Mouse (Mus musculus): ENCODE data around the gene E130114P18Rik.

E130114P18Rik gene

DNA sequence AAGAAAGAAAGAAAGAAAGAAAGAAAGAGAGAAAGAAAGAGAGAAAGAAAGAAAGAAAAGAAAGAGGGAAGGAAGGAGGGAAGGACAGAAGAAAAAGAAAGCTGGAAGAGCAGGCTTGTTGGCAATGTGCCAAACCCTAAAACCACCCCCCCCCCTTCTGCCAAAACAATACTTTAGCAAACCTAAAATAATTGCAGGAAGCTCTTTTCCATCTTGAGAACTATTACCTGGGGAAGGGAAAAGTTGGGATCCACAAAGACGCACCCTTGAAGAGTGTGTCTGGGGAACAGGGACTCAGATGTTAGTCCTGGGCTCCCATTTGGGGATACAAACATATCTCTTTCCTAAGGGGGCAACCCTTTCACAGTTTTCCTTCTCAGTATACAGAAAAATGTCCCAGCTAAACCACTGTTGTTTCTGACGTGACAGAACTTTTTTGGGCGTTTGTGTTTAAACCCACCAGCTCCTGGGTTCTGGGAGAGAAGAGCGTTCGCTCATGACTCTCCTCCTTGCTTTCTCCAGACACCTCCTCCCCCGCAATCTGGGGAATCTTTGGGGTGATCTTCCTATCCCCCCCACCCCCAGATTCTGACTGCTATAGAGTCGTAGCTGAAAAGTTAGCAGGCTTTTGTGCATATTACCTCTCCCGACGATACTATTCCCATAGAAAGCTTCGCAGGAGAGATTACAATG, 1.3 kb downstream of the E130114P18Rik start:
- DNase-seq (ENCODE audit: low spot score in 2 of 2) = no peak

DNA sequence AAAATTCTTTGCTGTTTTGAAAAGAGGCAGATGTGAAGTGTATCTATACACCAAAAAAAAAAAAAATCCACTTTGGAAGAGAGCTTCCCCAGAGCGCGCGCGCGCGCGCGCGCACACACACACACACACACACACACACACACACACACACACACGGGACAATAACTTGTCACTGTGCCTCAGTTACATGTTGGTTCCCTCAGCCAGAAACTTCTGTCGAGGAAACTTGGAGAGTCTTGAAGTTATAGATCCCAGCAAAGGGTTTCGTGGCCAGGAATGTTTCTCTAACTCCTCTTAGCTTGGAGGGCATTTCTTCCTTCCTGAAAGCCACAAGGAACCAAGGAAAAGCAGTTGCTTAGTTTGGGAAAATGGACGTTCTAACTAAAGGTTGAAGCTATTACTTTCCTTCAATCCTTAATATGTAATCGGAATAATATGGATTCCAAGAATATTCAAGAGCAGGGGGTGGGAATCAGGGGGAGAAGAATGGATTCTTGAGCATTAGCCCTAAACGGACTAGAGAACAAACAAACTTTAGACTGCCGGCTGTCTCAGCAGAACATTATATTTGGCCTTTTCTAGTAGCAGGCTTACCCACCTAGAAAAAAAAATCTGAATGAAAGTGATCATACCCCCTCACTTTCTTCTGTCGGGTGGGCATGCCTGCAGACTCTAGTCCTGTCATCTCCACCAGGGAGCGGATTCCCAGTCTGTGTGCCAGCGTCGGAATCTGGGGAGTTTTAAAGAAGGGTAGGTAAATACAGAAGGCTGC, 2.2 kb downstream of the E130114P18Rik start:
- no peak for DNase-seq (ENCODE audit: low spot score in 2 of 2)

DNA sequence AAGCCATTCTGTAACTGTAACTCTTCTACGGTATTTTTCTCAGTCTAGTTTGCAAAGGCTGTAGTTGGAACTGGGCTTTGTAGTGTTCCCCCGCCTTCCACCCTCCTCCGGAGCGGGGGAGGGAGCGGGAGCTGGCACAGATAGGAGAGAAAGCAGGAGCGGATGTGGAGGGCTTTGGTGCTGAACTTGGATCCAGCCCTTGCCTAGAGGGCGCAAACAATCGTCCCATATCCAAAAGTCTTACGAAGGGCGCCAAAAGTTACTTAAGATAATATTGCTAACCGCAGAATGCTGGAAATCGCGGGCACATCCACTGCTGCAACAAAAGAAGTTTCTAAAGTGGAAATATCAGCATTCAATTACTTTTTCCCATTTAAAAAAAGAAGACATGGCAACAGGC, 2.8 kb downstream of the E130114P18Rik start:
- DNase-seq (ENCODE audit: low spot score in 2 of 2) = peak; percentile 74 to 77

- DNase-seq (ENCODE audit: low spot score in 2 of 2) = peak in 1 of 2 experiments; percentile 38
Observed at GRCm38 (mm10) chr4:97774446-97774950, 3.4 kb downstream of the E130114P18Rik start.

- DNase-seq (ENCODE audit: low spot score in 2 of 2) = no peak
Observed at GRCm38 (mm10) chr4:97773791-97774190, 4.1 kb downstream of the E130114P18Rik start.

DNA sequence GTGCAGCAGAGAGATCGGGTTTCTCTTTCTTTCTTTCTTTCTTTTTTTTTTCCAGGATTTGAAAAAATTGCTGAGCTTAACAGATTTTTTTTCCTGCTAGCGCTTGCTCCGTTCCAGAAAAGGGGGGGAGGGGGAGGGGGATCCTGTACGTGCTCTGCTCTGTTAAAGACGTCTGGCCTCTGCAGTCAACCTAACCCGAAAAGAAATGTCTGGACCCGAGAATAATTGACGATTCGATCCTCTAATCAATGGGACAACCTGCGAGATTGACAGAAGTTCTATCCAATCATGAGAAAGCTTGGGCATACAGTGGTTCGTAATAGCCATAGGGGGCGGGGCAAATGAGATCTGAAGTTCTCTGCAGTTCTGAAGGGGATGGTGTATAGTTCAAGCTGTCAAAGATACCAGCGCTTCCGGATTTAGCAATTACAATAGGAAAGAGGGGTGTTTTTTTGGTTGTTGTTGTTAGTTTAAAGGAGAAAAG, 4.7 kb downstream of the E130114P18Rik start:
- peak; percentile 94 to 97 for DNase-seq (ENCODE audit: low spot score in 2 of 2)

GRCm38 (mm10) chr4:97772641-97773040, 5.2 kb downstream of the E130114P18Rik start, which contains the start of gene Nfia:
TSS of gene Nfia (plus strand) at chr4:97772734.
- no peak for DNase-seq (ENCODE audit: low spot score in 2 of 2)

DNA sequence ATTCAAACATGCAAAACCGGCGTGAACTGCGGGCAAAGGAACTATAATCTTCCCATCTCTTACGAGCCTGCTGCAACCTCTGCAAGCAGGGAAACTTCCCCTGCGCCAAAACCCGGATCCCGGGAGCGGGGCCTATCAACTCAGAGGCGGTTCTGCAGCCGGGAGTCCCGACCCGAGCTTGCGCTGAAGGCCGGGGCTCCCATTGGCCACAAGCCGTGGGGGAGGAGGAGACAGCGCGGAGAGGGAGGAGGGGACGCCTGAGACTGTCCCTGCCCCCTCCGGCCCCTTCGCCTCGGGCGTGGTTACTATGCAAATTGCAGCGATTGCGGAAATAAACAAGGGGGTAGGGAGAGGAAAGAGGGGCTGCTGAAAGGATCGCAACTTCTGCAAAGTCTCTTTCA, 5.8 kb downstream of the E130114P18Rik start:
- peak; percentile 97 for DNase-seq (ENCODE audit: low spot score in 2 of 2)

GRCm38 (mm10) chr4:97771426-97771825, 6.5 kb downstream of the E130114P18Rik start:
- DNase-seq (ENCODE audit: low spot score in 2 of 2) = no peak

DNA sequence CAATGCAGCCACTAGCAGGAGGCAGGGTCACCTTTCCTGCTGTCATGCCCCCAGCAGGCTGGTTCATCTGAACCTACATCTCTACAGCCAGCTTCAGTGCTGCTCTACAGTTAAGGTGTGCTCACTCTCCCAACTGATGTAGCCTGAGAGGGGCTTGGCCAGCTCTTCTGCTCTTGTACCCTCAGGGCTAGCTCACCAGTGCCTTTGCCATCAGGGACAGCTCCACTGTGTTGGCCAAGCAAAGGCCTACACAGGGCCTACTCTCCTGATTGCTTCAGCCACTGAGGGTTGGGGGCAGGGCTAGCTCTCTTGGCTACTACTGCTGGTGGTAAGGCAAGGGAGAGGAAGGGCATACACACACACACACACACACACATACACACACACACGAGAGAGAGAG, 8.0 kb downstream of the E130114P18Rik start:
- DNase-seq (ENCODE audit: low spot score in 2 of 2) = no peak

DNA sequence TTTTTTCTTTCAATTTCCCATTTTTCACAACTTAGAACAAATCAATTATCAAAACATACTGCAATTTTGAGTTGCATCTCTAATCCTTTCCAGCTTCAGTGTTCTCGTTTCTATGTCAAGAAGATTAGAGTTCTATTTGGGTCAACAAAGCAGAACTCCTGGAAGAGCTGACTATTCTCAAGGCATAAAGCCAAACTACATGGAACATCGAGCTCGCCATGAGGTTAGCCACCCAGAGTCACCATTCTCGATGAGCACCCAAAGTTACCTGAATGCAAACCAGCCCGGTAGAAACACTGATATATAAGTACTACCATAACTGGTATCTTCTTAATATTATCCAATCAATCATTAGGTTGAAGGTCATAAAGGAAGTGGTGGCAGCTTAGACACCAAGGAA, 10.4 kb downstream of the E130114P18Rik start:
- DNase-seq (ENCODE audit: low spot score in 2 of 2) = no peak

DNA sequence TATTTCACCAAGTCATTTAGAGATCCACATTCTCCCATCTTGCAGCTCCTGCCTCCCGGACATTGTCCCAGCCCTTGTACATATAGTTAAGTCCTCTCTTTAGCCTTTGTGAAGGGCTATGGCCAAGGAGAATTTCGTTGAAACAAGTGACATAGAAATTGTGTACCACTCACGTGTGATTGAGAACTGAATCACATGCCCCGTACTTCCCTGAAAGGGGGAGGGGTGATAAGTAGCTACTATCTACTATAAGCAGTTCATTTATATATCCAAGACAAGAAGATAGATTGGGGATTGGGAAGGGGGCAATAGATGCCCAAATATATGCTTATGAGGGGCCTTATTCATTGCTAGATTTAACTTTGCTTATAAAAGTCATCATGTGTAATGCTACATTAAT, 10.9 kb downstream of the E130114P18Rik start:
- DNase-seq (ENCODE audit: low spot score in 2 of 2) = no peak

DNA sequence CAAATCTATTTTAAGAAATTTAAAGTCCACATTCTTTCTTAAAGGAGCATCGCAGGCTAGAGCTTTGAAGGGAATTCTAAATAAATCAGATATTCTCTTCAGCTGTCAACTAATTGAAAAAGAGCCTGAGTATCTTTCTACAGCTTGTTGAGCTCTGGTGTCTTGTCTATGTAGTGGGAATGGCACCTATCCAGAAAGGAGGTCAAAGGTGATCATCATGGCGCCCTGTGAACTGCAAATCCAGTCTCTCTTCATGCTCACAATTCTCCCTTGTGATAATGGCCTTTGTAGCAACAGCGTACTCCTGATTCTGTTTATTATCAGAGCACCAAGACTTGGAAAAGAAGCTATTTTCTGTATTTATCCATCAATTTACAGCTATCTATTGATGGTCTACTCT, 11.8 kb downstream of the E130114P18Rik start:
- no peak for DNase-seq (ENCODE audit: low spot score in 2 of 2)

- no peak for DNase-seq (ENCODE audit: low spot score in 2 of 2)
Observed at GRCm38 (mm10) chr4:97765341-97766020, 12.4 kb downstream of the E130114P18Rik start.

DNA sequence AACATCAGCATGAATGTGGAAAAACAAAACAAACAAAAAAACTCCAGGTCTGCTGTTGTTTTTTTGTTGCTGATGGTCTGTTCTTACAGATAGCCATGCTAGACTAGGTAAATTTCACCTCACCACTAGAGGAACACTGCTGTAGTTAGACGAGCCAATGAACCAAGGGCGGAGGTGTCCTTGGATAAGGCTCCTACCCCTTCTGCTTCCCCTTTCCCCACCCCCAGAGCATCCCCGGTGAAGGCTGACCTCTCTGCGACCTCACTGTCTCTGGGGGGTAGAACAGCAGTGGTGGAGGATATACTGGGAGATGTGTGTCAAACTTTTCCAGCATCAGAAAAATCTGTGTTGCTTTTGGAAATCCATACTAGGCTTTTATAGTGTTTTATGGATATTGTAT, 13.3 kb downstream of the E130114P18Rik start:
- DNase-seq (ENCODE audit: low spot score in 2 of 2) = no peak

GRCm38 (mm10) chr4:97758661-97759060, 19.2 kb downstream of the E130114P18Rik start:
- no peak for DNase-seq (ENCODE audit: low spot score in 2 of 2)

GRCm38 (mm10) chr4:97757978-97758461, 19.9 kb downstream of the E130114P18Rik start:
- peak; percentile 69 to 77 for DNase-seq (ENCODE audit: low spot score in 2 of 2)

DNA sequence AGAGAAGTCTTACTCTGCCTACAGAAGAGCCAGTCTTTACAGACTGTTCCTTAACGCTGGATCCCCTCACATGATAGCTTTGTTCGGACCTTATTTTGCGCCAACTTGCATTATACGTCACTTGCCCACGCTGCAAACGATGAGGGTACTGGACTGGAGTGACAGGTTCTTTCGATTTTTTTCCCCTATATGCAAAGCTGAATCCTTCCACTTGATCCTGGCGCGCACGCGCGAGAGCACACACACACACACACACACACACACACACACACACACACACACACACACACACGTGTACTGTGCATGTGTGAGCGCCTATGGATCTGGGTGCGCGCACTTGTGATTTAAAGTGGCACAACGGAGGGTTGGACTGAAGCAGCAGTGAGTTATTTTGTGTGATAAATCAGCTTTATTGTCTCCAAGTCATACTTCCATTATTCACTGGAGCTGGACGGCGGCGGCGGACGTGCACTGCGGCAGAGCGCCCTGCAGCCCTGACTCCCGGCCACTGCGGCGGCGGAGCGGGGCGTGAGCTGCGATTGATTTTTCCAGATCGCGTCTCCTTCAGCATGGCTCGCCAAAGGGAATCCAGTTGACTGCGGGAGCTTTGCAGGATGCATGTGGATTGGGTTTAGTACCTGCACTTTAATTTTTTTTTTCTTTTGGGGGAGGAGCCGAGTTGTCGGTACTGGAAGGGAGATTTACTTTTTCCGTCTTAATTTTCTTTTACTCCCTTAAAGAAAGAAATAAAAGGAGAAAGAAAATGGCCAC, 20.5 kb downstream of the E130114P18Rik start:
- DNase-seq (ENCODE audit: low spot score in 2 of 2) = peak; percentile 73 to 75

- peak in 1 of 2 experiments; percentile 36 for DNase-seq (ENCODE audit: low spot score in 2 of 2)
Observed at GRCm38 (mm10) chr4:97754241-97754640, 23.6 kb downstream of the E130114P18Rik start.

DNA sequence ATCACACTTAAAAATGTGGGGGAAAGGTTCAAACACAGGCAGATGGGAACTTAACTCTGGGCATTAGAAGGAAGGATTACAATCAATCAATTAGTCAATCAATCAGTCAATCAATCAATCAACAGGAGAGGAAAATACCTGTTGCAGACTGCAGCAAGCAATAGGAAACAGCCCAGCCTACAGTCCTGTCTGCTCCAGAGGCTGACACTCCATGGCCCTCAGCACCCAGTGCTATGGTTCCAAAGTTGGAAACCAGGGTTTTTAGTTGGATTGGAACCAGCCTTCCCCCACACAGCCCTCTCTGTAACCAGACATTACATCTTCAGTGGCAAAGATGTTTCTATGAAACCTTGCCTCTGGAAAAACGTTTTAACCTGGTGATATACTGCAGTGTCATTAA, 24.4 kb downstream of the E130114P18Rik start:
- DNase-seq (ENCODE audit: low spot score in 2 of 2) = no peak
